ENCODE assay signal across 18 mouse cellular contexts in genomic region chr10:25798881-25799280, GRCm38 (mm10).
"Had no signal": no experiment of that assay in that cellular context is flagged by ENCODE, and none has a peak within 500 bp of the region (broad histone marks: within the 10 kb centered on the region; RNA-seq: fewer than 3 reads in every experiment).

No protein-coding gene starts in this region.

- H3K27ac ChIP-seq: midbrain, embryonic 10.5 days; midbrain, embryonic 12.5 days; midbrain, embryonic 15.5 days; neural tube, embryonic 13.5 days; neural tube, embryonic 15.5 days had no signal

- H3K36me3 ChIP-seq: midbrain, embryonic 10.5 days; midbrain, embryonic 12.5 days; midbrain, embryonic 15.5 days; neural tube, embryonic 13.5 days; neural tube, embryonic 15.5 days had no signal

- H3K27me3 ChIP-seq: midbrain, embryonic 12.5 days; midbrain, embryonic 15.5 days; neural tube, embryonic 13.5 days; neural tube, embryonic 15.5 days had no signal

- H3K4me1 ChIP-seq: midbrain, embryonic 10.5 days; midbrain, embryonic 12.5 days; midbrain, embryonic 15.5 days; neural tube, embryonic 13.5 days; neural tube, embryonic 15.5 days had no signal

- H3K9me3 ChIP-seq: midbrain, embryonic 10.5 days; midbrain, embryonic 12.5 days; midbrain, embryonic 15.5 days; neural tube, embryonic 13.5 days; neural tube, embryonic 15.5 days had no signal

- H3K4me3 ChIP-seq: midbrain, embryonic 10.5 days; midbrain, embryonic 12.5 days; midbrain, embryonic 15.5 days; myocyte; neural tube, embryonic 13.5 days; neural tube, embryonic 15.5 days had no signal

- H3K4me2 ChIP-seq: lung, embryonic 14.5 days; midbrain, embryonic 12.5 days; midbrain, embryonic 15.5 days; neural tube, embryonic 13.5 days; neural tube, embryonic 15.5 days had no signal

- H3K9ac ChIP-seq: lung, embryonic 14.5 days; midbrain, embryonic 12.5 days; midbrain, embryonic 15.5 days; neural tube, embryonic 13.5 days; neural tube, embryonic 15.5 days had no signal

- DNase-seq: lung, adult 18-20 months; lung, embryonic 14.5 days; lung, postnatal 10 days; lung, postnatal 4 days; retina, postnatal 1 day; right cerebral cortex, adult 18-20 months; right cerebral cortex, postnatal 25 days; right cerebral cortex, postnatal 4 days; spleen, adult 18-20 months; thymus, adult 18-20 months; thymus, postnatal 14 days; thymus, postnatal 36 days had no signal

- ATAC-seq: midbrain, embryonic 15.5 days had no signal
